8 mouse cellular contexts compared by ENCODE assay signal in the genomic region with DNA sequence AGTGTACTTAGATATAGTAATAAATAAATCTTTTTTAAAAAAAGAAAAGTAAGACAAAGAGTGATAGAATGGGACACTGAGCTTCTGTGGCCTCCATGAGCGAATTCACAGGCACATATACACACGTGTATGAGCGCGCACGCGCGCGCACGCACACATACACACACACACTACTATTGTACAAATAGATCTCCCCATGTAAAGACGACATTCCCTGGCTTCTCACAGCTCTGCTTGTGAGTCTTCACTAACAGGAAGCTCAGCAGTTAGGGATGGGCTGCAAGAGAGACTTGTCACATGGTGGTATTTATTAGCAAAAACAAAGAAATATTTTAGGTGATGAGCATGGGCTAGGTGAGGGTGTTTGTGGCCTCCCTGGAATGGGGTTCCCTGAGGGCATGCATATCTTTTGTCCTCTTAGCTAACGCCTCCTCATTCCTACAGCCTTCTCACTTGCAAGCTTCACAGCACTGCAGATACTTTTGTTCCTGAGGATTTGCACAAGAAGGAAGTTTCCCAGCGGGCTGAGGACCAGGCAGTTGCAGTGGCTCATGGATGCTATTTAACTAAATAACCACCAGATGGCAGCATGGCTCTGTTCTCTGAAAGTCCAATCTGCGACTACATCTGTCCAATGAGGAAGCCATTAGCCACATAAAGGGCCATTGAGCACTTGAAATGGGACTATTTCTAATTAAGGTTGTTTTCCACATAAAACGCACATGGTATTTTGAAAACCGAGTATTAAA. TPM values are rescaled to one million over a fixed set of nuclear protein-coding genes. Genes with fewer than 3 reads are reported as not detected.
A peak's percentile ranks its signal among the peaks of the same experiment; 100 is the strongest.
DNase-seq lines count a peak whose midpoint lies in the region; ATAC-seq and TF ChIP-seq lines count a peak whose summit lies in the region.

No protein-coding gene starts in this region.

- H3K4me2 ChIP-seq in liver, embryonic 11.5 days: no peak overlapping the region

- H3K79me2 ChIP-seq in liver, adult 2 months (ENCODE audit: control insufficient read depth, insufficient read depth, low read length): no peaks in the 10 kb centered on the region

- DNase-seq in liver, adult 2 months (ENCODE audit: extremely low read depth, low read depth, low spot score): peak; percentile 70
- DNase-seq in liver, embryonic 11.5 days (ENCODE audit: low spot score): no peak
- peak; percentile 65 to 74 for DNase-seq in cerebellum, adult 2 months
- peak; percentile 84 for DNase-seq in hindlimb bud, embryonic 11.5 days (ENCODE audit: extremely low spot score, low read depth, low spot score)
- peak; percentile 60 for DNase-seq in left cerebral cortex, adult 11 months (ENCODE audit: low spot score)
- peak; percentile 32 for DNase-seq in right cerebral cortex, postnatal 4 days

- peak; percentile 76 for TF ChIP-seq CTCF in liver, adult 2 months (IDR thresholded peaks at IDR 0.05; ENCODE audit: low read depth, low read length)
- peak; percentile 83 for TF ChIP-seq CTCF in cerebellum, adult 2 months (IDR thresholded peaks at IDR 0.05; ENCODE audit: borderline replicate concordance, insufficient read depth, low read depth, low read length)

- H3K9me3 ChIP-seq in liver, embryonic 11.5 days (ENCODE audit: control insufficient read depth, low read length): no peaks in the 10 kb centered on the region
- H3K9me3 ChIP-seq in megakaryocyte, embryonic 14.5 days: no peaks in the 10 kb centered on the region

- H3K36me3 ChIP-seq in liver, adult 2 months (ENCODE audit: control insufficient read depth, insufficient read depth, low read length): peaks cover 1% of the 10 kb centered on the region; the same call in 1 of the 2 replicates
- H3K36me3 ChIP-seq in liver, embryonic 11.5 days (ENCODE audit: control insufficient read depth, insufficient read depth, low read length): no peaks in the 10 kb centered on the region
- H3K36me3 ChIP-seq in megakaryocyte, embryonic 14.5 days (replicated peaks; ENCODE audit: low read length): peaks cover 3% of the 10 kb centered on the region

- 50% methylated on average over 15 of the region's 15 CpGs for WGBS in liver, adult 2 months
- 51% methylated on average over 15 of the region's 15 CpGs for WGBS in liver, embryonic 11.5 days
- 54% methylated on average over 15 of the region's 15 CpGs for WGBS in cerebellum, adult 2 months

- H3K9ac ChIP-seq in liver, adult 2 months (ENCODE audit: low read depth, low read length): no peak overlapping the region
- no peak overlapping the region for H3K9ac ChIP-seq in liver, embryonic 11.5 days (ENCODE audit: low read depth, low read length)

- ATAC-seq in liver, embryonic 11.5 days (replicated peaks; ENCODE audit: low FRiP score): no peak; the same call in 1 of the 2 replicates
- ATAC-seq in frontal cortex, adult (ENCODE audit: low TSS enrichment): peak; percentile 88

- no peak for TF ChIP-seq POLR2A in liver, adult 2 months (IDR thresholded peaks at IDR 0.05; ENCODE audit: extremely low read depth, insufficient read depth, low read length)
- no peak for TF ChIP-seq POLR2A in cerebellum, adult 2 months (IDR thresholded peaks at IDR 0.05; ENCODE audit: borderline replicate concordance, insufficient read depth, low read length)

- no peak overlapping the region for H3K4me3 ChIP-seq in liver, adult 2 months (ENCODE audit: insufficient read depth, low read depth, low read length)
- no peak overlapping the region for H3K4me3 ChIP-seq in liver, embryonic 11.5 days (ENCODE audit: low read depth, low read length)
- no peak overlapping the region for H3K4me3 ChIP-seq in cerebellum, adult 2 months (replicated peaks; ENCODE audit: insufficient read depth, low read depth, low read length)
- peak overlapping the region; percentile 53 for H3K4me3 ChIP-seq in megakaryocyte, embryonic 14.5 days (replicated peaks)

- H3K4me1 ChIP-seq in liver, adult 2 months (ENCODE audit: control insufficient read depth, insufficient read depth, low read length): no peaks in the 10 kb centered on the region
- no peaks in the 10 kb centered on the region for H3K4me1 ChIP-seq in liver, embryonic 11.5 days (replicated peaks; ENCODE audit: control insufficient read depth, insufficient read depth, low read length)
- no peaks in the 10 kb centered on the region; the same call in 1 of the 2 replicates for H3K4me1 ChIP-seq in cerebellum, adult 2 months (ENCODE audit: control insufficient read depth, insufficient read depth, low read length)
- peaks cover 32% of the 10 kb centered on the region for H3K4me1 ChIP-seq in megakaryocyte, embryonic 14.5 days

- no peaks in the 10 kb centered on the region for H3K27me3 ChIP-seq in liver, adult 2 months (ENCODE audit: control insufficient read depth, insufficient read depth, low read length)
- H3K27me3 ChIP-seq in liver, embryonic 11.5 days (replicated peaks; ENCODE audit: control insufficient read depth, insufficient read depth, low read length): no peaks in the 10 kb centered on the region
- H3K27me3 ChIP-seq in cerebellum, adult 2 months (ENCODE audit: control insufficient read depth, insufficient read depth, low read length): no peaks in the 10 kb centered on the region
- H3K27me3 ChIP-seq in megakaryocyte, embryonic 14.5 days (replicated peaks): peaks cover 2% of the 10 kb centered on the region

- H3K27ac ChIP-seq in liver, adult 2 months (replicated peaks; ENCODE audit: insufficient read depth, low read depth, low read length): no peak overlapping the region
- no peak overlapping the region for H3K27ac ChIP-seq in liver, embryonic 11.5 days (ENCODE audit: low read depth, low read length)
- no peak overlapping the region for H3K27ac ChIP-seq in cerebellum, adult 2 months (ENCODE audit: insufficient read depth, low read length)

RNA-seq across cellular contexts. Expression of a gene that starts 14.9 kb away (rescaled TPM):
- not detected in 2 replicates for total RNA-seq in liver, adult 2 months (2014; rRNA removed)
- not detected in 2 replicates for polyA plus RNA-seq in liver, adult 2 months (2012; rRNA removed)
- polyA plus RNA-seq in liver, embryonic 11.5 days (2014; fragmentation: Nextera tagmentation; extraction: Ambion mirVana): 1.2 and 1.5 TPM in 2 replicates
- 1.6 and 1.9 TPM in 2 replicates for polyA plus RNA-seq in cerebellum, adult 2 months (2012; rRNA removed)
- polyA plus RNA-seq in megakaryocyte, embryonic 14.5 days (2012; ENCODE audit: insufficient read depth, low replicate concordance): 0.40 TPM in 1 of 2 replicates, not detected in the other

RNA-seq across cellular contexts. Expression of a gene that starts 15.0 kb away (rescaled TPM):
- total RNA-seq in liver, adult 2 months (2014; rRNA removed): 5.8 and 7.6 TPM in 2 replicates
- 3.0 and 3.1 TPM in 2 replicates for polyA plus RNA-seq in liver, adult 2 months (2012; rRNA removed)
- 2.9 and 3.4 TPM in 2 replicates for polyA plus RNA-seq in liver, embryonic 11.5 days (2014; fragmentation: Nextera tagmentation; extraction: Ambion mirVana)
- 15.2 and 15.5 TPM in 2 replicates for polyA plus RNA-seq in cerebellum, adult 2 months (2012; rRNA removed)
- polyA plus RNA-seq in megakaryocyte, embryonic 14.5 days (2012; ENCODE audit: insufficient read depth, low replicate concordance): 0.30 TPM in 1 of 2 replicates, not detected in the other
